Mouse (Mus musculus) thymus, adult 18-20 months (tissue): Measurements from ENCODE around the gene Bmp2k.
"Not testable (repeated sequence)": the region's sequence is repeated elsewhere in the genome, so short reads cannot be mapped to it uniquely, and the experiment has no call there.

Source experiments
- DNase-seq, 2 experiments: peaks; one replicate each; pipeline ENCODE4 v3.0.0; 2022; ENCODE audit warnings: mixed read lengths in 2 of 2

The Bmp2k gene

GRCm38 (mm10) chr5:97002937-97003336 lies 5.4 kb downstream of the Bmp2k start:
- no peak for DNase-seq

DNA sequence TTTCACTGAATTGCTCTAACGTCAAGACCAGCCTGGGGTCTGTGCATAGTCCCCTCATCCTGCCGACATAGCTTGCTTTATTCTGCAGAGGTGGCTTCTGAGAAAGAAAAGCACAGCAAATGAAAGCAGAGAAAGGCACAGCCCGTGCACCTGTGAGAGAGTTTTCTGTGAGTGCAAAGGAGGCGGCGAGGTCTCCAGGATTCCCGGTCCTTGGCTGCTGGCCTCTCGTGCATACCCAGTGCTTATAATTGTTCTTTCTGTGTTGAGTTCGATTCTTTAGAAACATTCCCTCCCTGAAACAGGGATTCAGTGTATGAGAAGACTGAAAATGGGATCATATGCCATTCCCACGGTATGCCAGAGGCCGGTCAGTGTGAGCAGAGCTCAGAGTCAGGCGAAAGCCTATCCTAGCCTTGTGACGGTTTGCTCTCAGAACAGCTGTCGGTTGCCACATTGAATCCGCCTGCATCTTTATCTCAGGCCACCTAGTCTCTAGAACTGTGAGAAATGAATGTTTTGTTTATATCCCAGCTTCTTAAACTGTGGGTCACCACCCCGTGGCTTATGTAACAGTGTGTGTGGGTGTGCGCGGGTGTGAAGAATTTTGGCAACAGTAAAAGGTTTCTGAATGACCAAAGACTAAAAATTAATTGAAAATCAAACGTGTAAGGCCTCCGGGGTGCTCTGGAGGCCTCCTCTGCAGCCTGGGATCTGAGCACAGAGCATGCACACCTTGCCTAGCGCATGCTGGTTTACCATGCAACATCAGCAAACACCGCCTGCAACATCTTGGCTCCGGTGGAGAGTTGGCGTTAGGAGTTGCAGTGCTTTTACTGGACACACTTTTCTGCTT lies 6.9 kb downstream of the Bmp2k start:
- DNase-seq: no peak

DNA sequence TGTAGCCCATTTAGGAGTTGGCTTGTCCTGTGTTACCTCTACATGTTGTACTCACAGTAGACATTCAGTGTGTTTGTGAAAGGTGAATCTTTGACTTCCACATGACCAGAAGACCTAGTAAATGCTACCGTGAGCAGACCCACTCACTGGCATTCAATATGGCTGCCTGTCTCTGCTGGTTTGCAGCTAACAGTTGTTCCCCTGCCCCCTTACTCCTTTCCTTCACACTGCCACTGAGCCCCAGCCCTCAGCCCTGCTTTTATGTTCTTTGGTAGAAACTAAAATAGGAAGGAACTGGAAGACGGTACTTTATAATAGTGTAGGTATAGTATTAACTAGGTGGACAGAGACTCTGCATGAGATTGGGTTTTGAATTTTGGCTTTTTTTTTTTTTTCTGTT lies 8.4 kb downstream of the Bmp2k start:
- no peak for DNase-seq

- no peak for DNase-seq
Measured at GRCm38 (mm10) chr5:97006929-97007328, 9.4 kb downstream of the Bmp2k start.

GRCm38 (mm10) chr5:97007496-97007895 lies 10.0 kb downstream of the Bmp2k start:
- no peak for DNase-seq

DNA sequence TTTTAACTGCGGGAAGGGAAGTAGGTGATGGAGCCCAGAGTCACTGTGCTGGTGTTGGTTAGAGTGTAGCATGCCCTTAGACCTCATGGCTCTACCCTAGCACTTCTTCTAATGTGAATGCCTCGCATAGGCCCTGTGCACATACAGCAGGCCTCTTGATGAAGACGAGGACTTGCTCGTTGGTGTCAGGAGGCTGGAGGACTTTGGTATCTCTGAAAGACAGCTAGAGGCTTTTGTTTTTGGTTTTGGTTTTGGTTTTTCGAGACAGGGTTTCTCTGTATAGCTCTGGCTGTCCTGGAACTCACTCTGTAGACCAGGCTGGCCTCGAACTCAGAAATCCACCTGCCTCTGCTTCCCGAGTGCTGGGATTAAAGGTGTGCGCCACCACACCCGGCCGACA lies 11.7 kb downstream of the Bmp2k start:
- not testable (repeated sequence) for DNase-seq

- DNase-seq: no peak
Measured at GRCm38 (mm10) chr5:97009601-97010335, 12.3 kb downstream of the Bmp2k start.

DNA sequence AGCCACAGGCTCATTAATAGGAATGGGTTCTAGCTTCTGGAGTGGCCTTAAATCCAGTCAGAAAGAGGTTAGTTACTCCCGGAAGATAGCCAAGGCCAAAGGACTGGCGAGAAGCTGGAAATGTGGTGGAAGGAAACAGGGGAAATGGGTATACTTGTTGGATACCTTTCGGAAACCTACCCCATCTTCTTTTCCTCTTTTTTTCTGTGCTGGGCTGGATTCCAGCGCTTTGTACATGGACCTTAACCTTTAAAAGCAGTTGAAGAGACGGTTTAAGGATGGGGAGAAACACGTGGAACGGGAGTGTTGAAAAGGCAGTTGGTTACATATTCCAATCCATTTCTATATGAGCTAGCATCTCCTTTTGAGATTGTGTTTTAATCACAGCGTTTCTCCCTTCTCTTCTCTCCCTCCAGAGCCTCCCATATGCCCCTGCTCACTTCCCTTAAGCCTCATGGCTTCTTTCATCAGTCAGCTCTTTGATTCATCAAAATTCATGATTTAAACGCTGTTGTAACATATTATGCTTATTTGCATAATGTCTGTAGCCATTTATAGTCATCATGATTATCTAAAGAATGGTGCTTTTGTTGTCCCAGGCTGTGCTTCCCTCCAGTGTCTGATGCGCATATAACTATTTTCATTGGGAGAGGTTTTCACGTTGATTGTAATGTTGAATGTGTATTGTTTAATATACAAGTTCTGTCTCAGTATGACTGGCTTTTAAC lies 18.5 kb downstream of the Bmp2k start:
- DNase-seq: no peak

DNA sequence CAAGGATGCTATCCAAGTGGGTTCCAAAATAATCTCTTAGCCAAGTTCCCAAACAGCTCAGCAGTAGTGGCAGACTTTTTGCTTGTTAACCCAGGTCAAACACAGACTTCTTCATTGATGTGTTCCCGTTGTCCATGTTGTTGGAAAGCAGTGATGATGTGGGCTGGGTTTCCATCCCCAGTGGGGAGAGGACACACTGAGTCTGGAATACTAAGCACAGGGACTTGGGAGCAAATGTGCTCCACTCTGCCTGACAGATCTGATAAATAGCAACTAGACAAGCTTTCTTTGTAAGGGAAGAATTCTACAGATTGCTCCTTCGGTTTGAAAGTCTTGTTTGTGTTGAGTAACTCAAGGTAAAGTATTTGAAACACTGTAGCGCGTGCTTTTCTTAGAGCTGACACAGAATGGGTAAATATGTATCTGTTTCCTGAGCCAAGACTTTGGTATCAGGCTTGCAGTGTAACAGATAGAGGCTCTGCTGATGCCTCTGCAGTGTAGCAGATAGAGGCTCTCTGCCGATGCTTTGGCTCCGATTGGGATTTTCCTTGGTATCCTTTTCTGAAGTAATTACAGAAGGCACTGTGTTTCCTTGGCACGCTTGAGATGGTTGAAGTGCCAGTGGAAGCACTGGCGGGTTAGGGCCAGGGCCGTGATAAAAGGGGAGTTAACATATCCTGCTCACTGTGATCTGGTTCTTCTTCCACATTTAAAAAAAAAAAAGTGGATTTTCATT lies 19.5 kb downstream of the Bmp2k start:
- no peak for DNase-seq

DNA sequence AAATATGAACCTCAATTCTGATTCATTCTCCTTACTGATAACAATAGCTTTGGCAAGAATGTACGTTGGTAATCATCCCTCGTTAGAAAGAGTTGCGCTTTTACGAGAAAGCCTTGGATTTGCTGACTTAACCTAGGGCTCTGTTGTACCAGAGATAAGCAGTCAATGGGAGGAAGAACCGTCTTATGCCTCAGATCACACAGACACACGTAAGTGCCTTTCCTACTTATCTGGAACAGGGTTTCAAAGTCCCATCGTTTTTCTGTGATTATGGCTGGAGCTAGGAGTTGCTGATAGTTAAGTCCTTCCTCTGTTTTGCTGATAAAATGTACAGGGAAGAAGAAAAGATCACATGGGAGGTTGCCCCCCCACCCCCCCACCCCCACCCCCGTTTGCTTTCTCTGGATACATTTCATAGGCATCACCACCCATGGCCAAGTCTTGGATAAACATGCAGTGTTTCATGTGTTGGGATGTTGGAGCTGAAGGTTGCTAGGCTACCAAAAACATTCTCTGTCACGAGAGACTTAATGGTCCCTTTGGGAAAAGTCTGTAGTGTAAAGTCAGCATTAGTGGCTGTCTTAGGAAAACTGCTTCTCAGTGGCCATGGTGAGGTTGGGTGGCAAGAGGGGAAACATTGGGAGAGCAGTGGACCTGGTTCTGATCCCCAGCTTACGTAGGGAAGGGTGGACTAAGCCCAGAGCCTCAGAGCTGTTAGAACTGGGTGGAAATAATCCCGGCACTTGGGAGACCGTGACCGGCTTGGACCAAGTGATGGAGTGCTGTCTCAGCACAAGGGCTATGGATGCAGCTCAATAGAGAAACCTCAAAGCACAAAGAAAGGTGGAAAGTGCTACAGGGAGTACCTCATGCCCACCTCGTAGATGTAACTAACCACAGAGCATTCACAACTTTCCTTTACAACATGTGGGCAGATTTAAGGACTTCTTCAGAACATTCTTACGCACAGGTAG lies 25.1 kb downstream of the Bmp2k start:
- no peak for DNase-seq

- DNase-seq: no peak
Measured at GRCm38 (mm10) chr5:97024834-97025233, 27.3 kb downstream of the Bmp2k start.

- DNase-seq: no peak
Measured at GRCm38 (mm10) chr5:97025650-97026049, 28.2 kb downstream of the Bmp2k start.

DNA sequence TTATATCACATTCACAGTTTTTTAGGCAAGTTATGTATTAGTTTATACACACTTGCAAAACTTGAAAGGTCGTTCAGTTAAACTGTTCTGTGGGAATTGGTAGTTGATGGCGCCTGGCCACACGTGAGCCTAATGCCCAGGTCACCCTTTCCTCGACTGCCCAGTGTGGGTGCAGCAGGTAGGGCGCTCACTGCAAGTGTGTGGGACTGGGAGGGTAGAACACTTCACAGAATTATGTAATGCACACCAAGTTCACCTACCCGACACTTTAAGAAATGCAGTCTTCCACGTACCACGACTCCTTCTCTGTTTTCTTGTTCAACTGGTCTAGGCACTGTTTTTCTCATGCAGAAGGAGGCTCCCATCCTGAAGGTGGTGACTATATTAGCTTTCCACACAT lies 30.5 kb downstream of the Bmp2k start:
- no peak for DNase-seq

DNA sequence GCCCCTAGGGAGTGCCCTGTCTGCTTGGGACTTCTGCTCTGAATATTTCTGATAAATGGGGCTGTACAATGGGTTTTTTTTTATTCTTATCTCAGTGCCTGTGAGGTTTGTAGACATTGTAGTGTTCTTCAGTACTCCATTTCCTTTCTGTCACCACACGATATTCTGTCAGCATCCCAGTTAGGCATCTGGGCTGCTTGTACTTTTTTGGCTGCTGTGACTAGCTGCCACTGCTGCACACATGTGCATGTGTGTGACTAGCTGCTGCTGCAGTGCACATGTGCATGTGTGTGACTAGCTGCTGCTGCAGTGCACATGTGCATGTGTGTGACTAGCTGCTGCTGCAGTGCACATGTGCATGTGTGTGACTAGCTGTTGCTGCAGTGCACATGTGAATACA lies 31.4 kb downstream of the Bmp2k start:
- not testable (repeated sequence) for DNase-seq

GRCm38 (mm10) chr5:97031771-97032170 lies 34.3 kb downstream of the Bmp2k start:
- no peak for DNase-seq

DNA sequence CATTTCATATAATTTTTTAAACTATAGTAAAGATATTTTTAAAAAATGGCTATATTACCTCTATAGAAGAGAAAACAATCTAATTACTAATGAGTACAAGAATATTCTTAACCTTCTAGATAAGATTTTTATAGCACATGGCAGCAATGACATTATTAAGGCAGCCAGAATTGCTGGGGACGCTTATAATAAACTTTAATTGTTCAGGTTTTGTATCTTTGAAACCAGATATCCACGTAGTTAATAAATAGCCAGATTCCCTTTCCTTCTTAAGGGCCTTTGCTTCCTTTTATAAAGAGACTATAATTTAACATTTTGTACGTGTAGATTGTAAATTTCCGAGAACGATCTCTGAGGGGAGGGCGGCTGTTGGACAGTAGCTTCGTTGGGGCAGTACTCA lies 47.8 kb downstream of the Bmp2k start:
- no peak for DNase-seq

GRCm38 (mm10) chr5:97046680-97047079 lies 49.2 kb downstream of the Bmp2k start:
- DNase-seq: no peak

DNA sequence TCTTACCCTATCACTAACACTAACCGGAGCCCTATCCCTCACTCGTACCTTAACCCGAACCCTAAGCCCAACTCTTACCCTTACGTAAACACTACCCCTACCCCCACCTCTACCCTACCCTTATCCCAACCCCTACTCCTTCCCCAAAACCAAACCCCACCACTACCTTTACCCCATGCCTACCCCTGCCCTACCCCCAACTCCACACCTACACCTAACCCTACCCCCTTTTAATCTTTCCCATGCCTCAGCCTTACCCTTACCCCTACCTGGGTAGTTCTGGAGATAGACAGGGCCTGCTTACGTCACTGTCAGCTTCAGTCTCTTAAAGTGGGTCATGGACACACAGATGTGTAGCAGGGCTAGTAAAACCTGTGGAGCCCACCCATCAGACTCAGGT lies 51.4 kb downstream of the Bmp2k start:
- no peak for DNase-seq

DNA sequence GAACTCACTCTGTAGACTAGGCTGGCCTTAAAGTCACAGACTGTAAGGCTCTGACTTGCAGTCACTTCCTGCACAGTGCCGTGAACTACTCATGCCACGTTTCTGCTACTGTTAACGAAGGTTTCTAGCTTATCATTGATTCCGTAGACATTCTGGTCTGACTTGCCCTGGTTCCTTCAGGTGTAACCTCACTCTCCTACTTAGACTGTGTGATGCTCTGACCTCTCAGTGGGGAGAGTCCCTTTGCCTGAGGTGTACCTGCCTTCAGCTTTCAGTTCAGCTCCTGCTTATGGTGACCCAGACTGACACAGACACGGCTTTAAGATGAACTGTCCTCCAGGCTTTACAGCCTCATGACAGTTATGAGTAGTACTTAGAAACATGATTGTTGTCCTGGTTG lies 56.7 kb downstream of the Bmp2k start:
- DNase-seq: no peak

- no peak for DNase-seq
Measured at GRCm38 (mm10) chr5:97054801-97055200, 57.3 kb downstream of the Bmp2k start.

DNA sequence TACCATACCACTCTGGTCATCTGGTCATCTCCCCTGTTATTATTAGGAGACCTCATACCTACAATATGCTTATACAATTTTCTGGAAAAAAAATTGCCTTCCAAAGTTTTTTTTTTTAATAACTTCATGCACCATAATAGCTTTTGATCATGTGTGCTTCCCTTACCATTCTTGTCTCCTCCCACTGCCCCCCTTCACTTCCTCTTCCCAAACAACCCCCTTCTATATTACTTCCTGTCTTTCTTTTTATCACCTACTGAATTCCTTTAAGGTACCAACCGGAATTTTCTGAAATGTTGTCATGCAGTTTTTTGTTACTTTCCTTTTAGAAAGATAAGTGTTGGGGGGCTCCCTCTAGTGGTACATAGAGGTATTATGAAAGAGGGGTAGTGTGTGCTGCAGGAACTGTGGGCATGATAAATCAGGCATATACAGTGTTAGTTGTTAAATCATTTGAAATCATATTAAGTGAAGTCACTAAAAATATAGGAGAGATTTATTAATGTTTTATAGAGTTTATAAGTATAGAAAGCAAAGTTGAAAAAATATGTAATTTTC lies 58.1 kb downstream of the Bmp2k start:
- DNase-seq: no peak
